Mouse (Mus musculus) heart, adult 2 months (tissue): ENCODE data around the gene Btnl1.

Experiments
- CTCF ChIP-seq: fragments of 200-600 bp; IDR thresholded peaks from 2 replicates; pipeline ENCODE4 v1.8.1; 2022; ENCODE audit warnings: antibody characterized with exemption, mild to moderate bottlenecking, moderate library complexity
- POLR2A ChIP-seq: fragments of 200-500 bp; IDR thresholded peaks from 2 replicates; pipeline ENCODE4 v1.6.1; 2011; ENCODE audit warnings: mild to moderate bottlenecking, low read depth, low read length, control low read depth; ENCODE audit not compliant: insufficient read depth

DNA sequence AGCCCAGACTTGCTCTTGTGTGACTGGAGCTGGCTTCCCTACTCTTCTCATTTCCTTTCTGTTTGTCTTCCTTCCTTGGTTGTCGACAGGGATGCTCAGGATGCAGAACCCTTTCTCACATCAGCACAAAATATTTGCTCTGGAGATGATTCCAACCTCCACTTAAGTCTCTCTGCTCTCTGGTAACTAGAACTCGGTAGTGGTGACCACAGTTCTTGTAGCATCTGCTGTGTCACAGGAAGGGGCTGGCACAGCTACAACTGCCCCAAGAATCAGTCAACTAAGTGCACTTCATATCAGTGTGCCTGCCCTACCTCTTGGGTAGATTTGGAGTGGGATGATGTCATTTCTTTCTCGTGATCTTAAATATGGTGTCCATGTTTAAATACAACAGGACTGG lies 30.9 kb upstream of the Btnl1 start:
- TF ChIP-seq POLR2A, result no peak
- TF ChIP-seq CTCF, result no peak
